Mouse (Mus musculus): ENCODE data around the gene Olfr391-ps. TPM values are rescaled to one million over a fixed set of nuclear protein-coding genes. Genes with fewer than 3 reads are reported as not detected.

The Olfr391-ps gene
- polyA plus RNA-seq (2015; fragmentation: Nextera tagmentation; extraction: Ambion mirVana): not detected in 2 replicates

GRCm38 (mm10) chr11:73802952-73803351 is at the start of gene Olfr391-ps:
Gene Olfr391-ps (minus strand): TSS chr11:73803052.
- ATAC-seq (ENCODE audit: low FRiP score, low read depth): no peak
- H3K4me3 ChIP-seq: no peak within 1 kb of the TSS
- H3K36me3 ChIP-seq: no peaks in the 10 kb centered on the region
- H3K27ac ChIP-seq (replicated peaks): no peak within 1 kb of the TSS
- H3K9me3 ChIP-seq: no peaks in the 10 kb centered on the region
- H3K4me2 ChIP-seq: no peak within 1 kb of the TSS
- no peak within 1 kb of the TSS for H3K9ac ChIP-seq
- WGBS: 42% methylated on average over 1 of the region's 1 CpGs
- H3K27me3 ChIP-seq: no peaks in the 10 kb centered on the region
- H3K4me1 ChIP-seq (replicated peaks): no peaks in the 10 kb centered on the region

- Histone ChIP-seq H3K9ac (no peak within 1 kb of the TSS), H3K27ac (replicated peaks) (no peak within 1 kb of the TSS), H3K4me1 (replicated peaks) (no peaks in the 10 kb centered on the region), H3K9me3 (0 out of 2 replicates have a peak, but pooled peaks cover 3% of the 10 kb centered on the region), H3K4me2 (no peak within 1 kb of the TSS), H3K4me3 (no peak within 1 kb of the TSS), H3K27me3 (no peaks in the 10 kb centered on the region), H3K36me3 (no peaks in the 10 kb centered on the region)
- ATAC-seq (ENCODE audit: low FRiP score, low read depth): no peak
Observed at GRCm38 (mm10) chr11:73851354-73851753, 48.5 kb upstream of the Olfr391-ps start, which contains the start of gene Olfr393. Gene Olfr393 (minus strand): TSS chr11:73851454.

- no peak for ATAC-seq (ENCODE audit: low FRiP score, low read depth)
- Histone ChIP-seq H3K9ac (no peak within 1 kb of the TSS), H3K36me3 (no peaks in the 10 kb centered on the region), H3K27ac (replicated peaks) (no peak within 1 kb of the TSS), H3K4me2 (no peak within 1 kb of the TSS), H3K4me1 (replicated peaks) (no peaks in the 10 kb centered on the region), H3K4me3 (no peak within 1 kb of the TSS), H3K27me3 (no peaks in the 10 kb centered on the region), H3K9me3 (no peaks in the 10 kb centered on the region)
- 95% methylated on average over 1 of the region's 1 CpGs for WGBS
Observed at GRCm38 (mm10) chr11:73816949-73817348, 14.1 kb upstream of the Olfr391-ps start, which contains the start of gene Olfr392. Gene Olfr392 (minus strand): TSS chr11:73817049.

GRCm38 (mm10) chr11:73782664-73783063 is 20.2 kb downstream of the Olfr391-ps start, which contains the start of gene Olfr390:
Gene Olfr390 (plus strand): TSS chr11:73782964.
- Histone ChIP-seq H3K4me2 (no peak within 1 kb of the TSS), H3K9me3 (no peaks in the 10 kb centered on the region), H3K4me3 (no peak within 1 kb of the TSS), H3K36me3 (no peaks in the 10 kb centered on the region), H3K27ac (replicated peaks) (no peak within 1 kb of the TSS), H3K27me3 (no peaks in the 10 kb centered on the region), H3K4me1 (replicated peaks) (no peaks in the 10 kb centered on the region), H3K9ac (no peak within 1 kb of the TSS)
- 78% methylated on average over 1 of the region's 1 CpGs for WGBS
- no peak for ATAC-seq (ENCODE audit: low FRiP score, low read depth)

- no peaks in the 10 kb centered on the region for H3K9me3 ChIP-seq
- H3K36me3 ChIP-seq: no peaks in the 10 kb centered on the region
- ATAC-seq (ENCODE audit: low FRiP score, low read depth): no peak
- H3K27ac ChIP-seq (replicated peaks): no peak within 1 kb of the TSS
- H3K9ac ChIP-seq: no peak within 1 kb of the TSS
- no peaks in the 10 kb centered on the region for H3K4me1 ChIP-seq (replicated peaks)
- no peaks in the 10 kb centered on the region for H3K27me3 ChIP-seq
- H3K4me3 ChIP-seq: no peak within 1 kb of the TSS
- 90% methylated on average over 1 of the region's 1 CpGs for WGBS
- no peak within 1 kb of the TSS for H3K4me2 ChIP-seq
Observed at GRCm38 (mm10) chr11:73780613-73781012, 22.2 kb downstream of the Olfr391-ps start, which contains the start of gene Olfr389. Gene Olfr389 (minus strand): TSS chr11:73780713.

GRCm38 (mm10) chr11:73759115-73759514 is 43.7 kb downstream of the Olfr391-ps start:
- peaks cover 7% of the 10 kb centered on the region; the same call in 1 of the 2 replicates for H3K9me3 ChIP-seq
- H3K9ac ChIP-seq: no peak overlapping the region
- H3K4me1 ChIP-seq (replicated peaks): no peaks in the 10 kb centered on the region
- H3K27ac ChIP-seq (replicated peaks): no peak overlapping the region
- H3K36me3 ChIP-seq: no peaks in the 10 kb centered on the region
- no peaks in the 10 kb centered on the region for H3K27me3 ChIP-seq
- H3K4me3 ChIP-seq: no peak overlapping the region
- no peak for ATAC-seq (ENCODE audit: low FRiP score, low read depth)
- no peak overlapping the region for H3K4me2 ChIP-seq

Other genes starting within 250 kb of the Olfr391-ps start
- not detected in 2 replicates for gene Olfr385, start 210.0 kb downstream of the Olfr391-ps start, polyA plus RNA-seq (2015; fragmentation: Nextera tagmentation; extraction: Ambion mirVana)
- gene Olfr384, start 204.5 kb downstream of the Olfr391-ps start, polyA plus RNA-seq (2015; fragmentation: Nextera tagmentation; extraction: Ambion mirVana): not detected in 2 replicates
- not detected in 2 replicates for gene Zfp735, start 114.3 kb downstream of the Olfr391-ps start, polyA plus RNA-seq (2015; fragmentation: Nextera tagmentation; extraction: Ambion mirVana)
- gene Olfr389, start 22.3 kb downstream of the Olfr391-ps start, polyA plus RNA-seq (2015; fragmentation: Nextera tagmentation; extraction: Ambion mirVana): not detected in 2 replicates
- gene Olfr390, start 20.1 kb downstream of the Olfr391-ps start, polyA plus RNA-seq (2015; fragmentation: Nextera tagmentation; extraction: Ambion mirVana): not detected in 2 replicates
- gene Olfr392, start 14.0 kb upstream of the Olfr391-ps start, polyA plus RNA-seq (2015; fragmentation: Nextera tagmentation; extraction: Ambion mirVana): not detected in 2 replicates
- gene Olfr393, start 48.4 kb upstream of the Olfr391-ps start, polyA plus RNA-seq (2015; fragmentation: Nextera tagmentation; extraction: Ambion mirVana): not detected in 2 replicates
- not detected in 2 replicates for gene Olfr394, start 87.7 kb upstream of the Olfr391-ps start, polyA plus RNA-seq (2015; fragmentation: Nextera tagmentation; extraction: Ambion mirVana)
- gene Olfr395, start 106.2 kb upstream of the Olfr391-ps start, polyA plus RNA-seq (2015; fragmentation: Nextera tagmentation; extraction: Ambion mirVana): not detected in 2 replicates
- gene Olfr23, start 133.6 kb upstream of the Olfr391-ps start, polyA plus RNA-seq (2015; fragmentation: Nextera tagmentation; extraction: Ambion mirVana): not detected in 2 replicates
- not detected in 2 replicates for gene Olfr397, start 157.8 kb upstream of the Olfr391-ps start, polyA plus RNA-seq (2015; fragmentation: Nextera tagmentation; extraction: Ambion mirVana)
- gene Olfr398, start 187.4 kb upstream of the Olfr391-ps start, polyA plus RNA-seq (2015; fragmentation: Nextera tagmentation; extraction: Ambion mirVana): not detected in 2 replicates